Mouse (Mus musculus) ES-Bruce4 (cell line): ENCODE data around the gene Nphp4.

ENCODE experiments used
- EP300 ChIP-seq: IDR thresholded peaks from 2 replicates; pipeline ENCODE4 v1.6.1; 2011; ENCODE audit warnings: low read depth, low read length; ENCODE audit not compliant: insufficient read depth
- POLR2A ChIP-seq: IDR thresholded peaks from one replicate; pipeline ENCODE4 v1.8.1; 2011; ENCODE audit warnings: low read length; ENCODE audit not compliant: insufficient read depth

GRCm38 (mm10) chr4:152550203-152550549 is 73.7 kb downstream of the Nphp4 start:
- TF ChIP-seq POLR2A (no peak), EP300 (no peak)
